ENCODE assay signal across 10 mouse cellular contexts in genomic region chr7:112444985-112445367, GRCm38 (mm10). TPM values are rescaled to one million over a fixed set of nuclear protein-coding genes. Genes with fewer than 3 reads are reported as not detected.
DNase-seq lines count a peak whose midpoint lies in the region; ATAC-seq lines count a peak whose summit lies in the region.
"Had no signal": no experiment of that assay in that cellular context is flagged by ENCODE, and none has a peak within 500 bp of the region (broad histone marks: within the 10 kb centered on the region; RNA-seq: fewer than 3 reads in every experiment).

No protein-coding gene starts in this region.

- H3K4me3 ChIP-seq in heart, embryonic 13.5 days: 0 out of 2 replicates have a peak overlapping the region, but pooled peaks have one; percentile 17
- no peak overlapping the region for H3K4me3 ChIP-seq in neural tube, embryonic 11.5 days (ENCODE audit: low read depth, low read length)
- H3K4me3 ChIP-seq in midbrain, embryonic 10.5 days: peak overlapping the region; percentile 12; the same call in 1 of the 2 replicates

- H3K4me2 ChIP-seq in heart, embryonic 13.5 days: peak overlapping the region; percentile 52
- no peak overlapping the region for H3K4me2 ChIP-seq in neural tube, embryonic 11.5 days (ENCODE audit: low read depth)

- no peaks in the 10 kb centered on the region for H3K9me3 ChIP-seq in heart, embryonic 13.5 days
- no peaks in the 10 kb centered on the region for H3K9me3 ChIP-seq in neural tube, embryonic 11.5 days (ENCODE audit: control insufficient read depth, low read length)
- H3K9me3 ChIP-seq in midbrain, embryonic 10.5 days (replicated peaks): no peaks in the 10 kb centered on the region

- no peak for ATAC-seq in heart, embryonic 13.5 days (ENCODE audit: extremely low read depth, insufficient number of reproducible peaks, low FRiP score, low TSS enrichment)
- ATAC-seq in neural tube, embryonic 11.5 days (ENCODE audit: insufficient read depth, low FRiP score, low TSS enrichment): 0 out of 2 replicates have a peak, but pooled peaks have one; percentile 4

- DNase-seq in heart, adult 9 months (ENCODE audit: low spot score in 2 of 2): no peak
- DNase-seq in neural tube, embryonic 11.5 days (ENCODE audit: low spot score): peak; percentile 19
- DNase-seq in neural tube, embryonic 10.5 days (ENCODE audit: extremely low spot score, low spot score): no peak
- DNase-seq in midbrain, embryonic 10.5 days (ENCODE audit: low spot score): no peak
- no peak for DNase-seq in urinary bladder, postnatal 10 days (ENCODE audit: low spot score)
- no peak for DNase-seq in spleen, postnatal 10 days (ENCODE audit: low spot score in 2 of 2)
- DNase-seq in ovary, postnatal 10 days (ENCODE audit: low spot score): no peak
- DNase-seq: adrenal gland, postnatal 25 days; thymus, adult 2 months had no signal

- no peaks in the 10 kb centered on the region; the same call in 1 of the 2 replicates for H3K36me3 ChIP-seq in heart, embryonic 13.5 days
- no peaks in the 10 kb centered on the region for H3K36me3 ChIP-seq in neural tube, embryonic 11.5 days (ENCODE audit: control insufficient read depth, insufficient read depth, low read length)
- H3K36me3 ChIP-seq in midbrain, embryonic 10.5 days: no peaks in the 10 kb centered on the region

- no peaks in the 10 kb centered on the region for H3K27me3 ChIP-seq in heart, embryonic 13.5 days (replicated peaks)
- no peaks in the 10 kb centered on the region for H3K27me3 ChIP-seq in neural tube, embryonic 11.5 days (ENCODE audit: control insufficient read depth, insufficient read depth, low read length)
- no peaks in the 10 kb centered on the region for H3K27me3 ChIP-seq in midbrain, embryonic 10.5 days (ENCODE audit: low read depth, poor library complexity, severe bottlenecking)

- H3K27ac ChIP-seq in heart, embryonic 13.5 days (replicated peaks): peak overlapping the region; percentile 74
- H3K27ac ChIP-seq in neural tube, embryonic 11.5 days (ENCODE audit: low read depth, low read length): 0 out of 2 replicates have a peak overlapping the region, but pooled peaks have one; percentile 58
- H3K27ac ChIP-seq in midbrain, embryonic 10.5 days (replicated peaks): peak overlapping the region; percentile 70

- H3K4me1 ChIP-seq in heart, embryonic 13.5 days: peaks cover 61% of the 10 kb centered on the region
- peaks cover 10% of the 10 kb centered on the region for H3K4me1 ChIP-seq in neural tube, embryonic 11.5 days (ENCODE audit: control insufficient read depth, insufficient read depth, low read length)
- peaks cover 37% of the 10 kb centered on the region for H3K4me1 ChIP-seq in midbrain, embryonic 10.5 days

- 27% methylated on average over 9 of the region's 9 CpGs for WGBS in heart, embryonic 13.5 days
- WGBS in neural tube, embryonic 11.5 days: 14% methylated on average over 9 of the region's 9 CpGs
- WGBS in midbrain, embryonic 10.5 days: 54% methylated on average over 9 of the region's 9 CpGs

- peak overlapping the region; percentile 54 for H3K9ac ChIP-seq in heart, embryonic 13.5 days
- no peak overlapping the region for H3K9ac ChIP-seq in neural tube, embryonic 11.5 days (ENCODE audit: low read length)

RNA-seq across cellular contexts. Expression of gene Parva, which starts 17.7 kb away (rescaled TPM):
- 81.5 and 83.7 TPM in 2 replicates for polyA plus RNA-seq in heart, embryonic 13.5 days (2015; fragmentation: Nextera tagmentation; extraction: Ambion mirVana)
- polyA plus RNA-seq in neural tube, embryonic 11.5 days (2014; fragmentation: Nextera tagmentation; extraction: Ambion mirVana): 50.4 and 57.3 TPM in 2 replicates
- 50.9 and 55.6 TPM in 2 replicates for polyA plus RNA-seq in midbrain, embryonic 10.5 days (2016; fragmentation: Nextera tagmentation; extraction: Ambion mirVana)
